Mouse (Mus musculus): Measurements from ENCODE around the gene Trim39.

DNA sequence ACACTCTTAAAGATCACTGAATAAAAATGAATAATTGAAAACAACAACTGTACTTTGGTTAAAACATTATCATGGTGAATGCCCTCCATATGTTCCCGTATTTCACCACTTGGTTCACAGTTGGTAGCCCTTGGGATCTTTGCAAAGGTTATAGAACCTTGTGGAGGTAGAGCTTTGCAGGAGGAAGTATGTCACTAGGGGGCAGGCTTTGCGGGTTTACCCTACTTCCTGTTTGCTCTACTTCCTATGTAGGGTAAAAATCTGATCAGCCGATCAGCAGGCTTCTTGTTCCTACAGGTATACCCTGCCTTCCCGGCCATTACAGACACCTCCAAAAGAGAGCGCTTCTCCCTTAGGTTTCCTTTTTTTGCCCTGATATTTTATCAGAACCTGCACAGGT, 6.2 kb downstream of the Trim39 start:
- TF ChIP-seq POLR2A (IDR thresholded peaks at IDR 0.05; ENCODE audit: insufficient read depth, low read depth, low read length) (no peak), CTCF (IDR thresholded peaks at IDR 0.05; ENCODE audit: insufficient read depth, low read depth, low read length) (no peak)
